Mouse (Mus musculus) liver, embryonic 14.5 days (tissue): ENCODE data around the gene Zfp316. TPM values are rescaled to one million over a fixed set of nuclear protein-coding genes. Genes with fewer than 3 reads are reported as not detected.

Experiments used
- ATAC-seq: fragments of 200-750 bp; cut with Nextera tagmentation; 2 replicates; pipeline ENCODE4 v1.8.0; 2017; ENCODE audit warnings: moderate number of reproducible peaks, mild to moderate bottlenecking, moderate library complexity; ENCODE audit not compliant: insufficient read depth
- DNase-seq, 3 experiments: peaks; one replicate each; pipeline ENCODE4 v3.0.0-alpha.2; 2012 to 2013; ENCODE audit warnings: low read depth in 3 of 3, low spot score in 3 of 3
- H3K27ac ChIP-seq: fragments of 300-500 bp; sonication (generic); 2 replicates; pipeline ENCODE4 v1.5.1; 2014; ENCODE audit warnings: moderate library complexity, mild to moderate bottlenecking, control low read depth, inconsistent platforms
- H3K27me3 ChIP-seq: fragments of 300-500 bp; sonication (generic); 2 replicates; pipeline ENCODE4 v1.6.1; 2014; ENCODE audit warnings: mild to moderate bottlenecking, low read length, moderate library complexity; ENCODE audit not compliant: control insufficient read depth, insufficient read depth
- H3K36me3 ChIP-seq: fragments of 300-500 bp; sonication (generic); replicated peaks from 2 replicates; pipeline ENCODE4 v1.6.1; 2014; ENCODE audit warnings: low read depth; ENCODE audit not compliant: control insufficient read depth, insufficient read depth
- H3K4me1 ChIP-seq, 2 experiments: fragments of 200-500 bp in 1 of 2; fragments of 300-500 bp in 1 of 2; sonication (generic) in 1 of 2; replicated peaks; 2 replicates each; pipeline ENCODE4 v1.6.1; 2012 to 2014; ENCODE audit warnings: antibody characterized with exemption in 1 of 2, inconsistent platforms in 1 of 2, low read length in 1 of 2; ENCODE audit not compliant: control insufficient read depth in 2 of 2, insufficient read depth in 2 of 2
- H3K4me2 ChIP-seq: fragments of 300-500 bp; sonication (generic); 2 replicates; pipeline ENCODE4 v1.6.1; 2014; ENCODE audit warnings: low read depth, mild to moderate bottlenecking, control low read depth, moderate library complexity
- H3K4me3 ChIP-seq, 2 experiments: fragments of 200-500 bp in 1 of 2; fragments of 300-500 bp in 1 of 2; sonication (generic) in 1 of 2; 2 replicates each; pipeline ENCODE4 v1.5.1; 2012 to 2014; ENCODE audit warnings: low read depth in 2 of 2, low read length in 2 of 2, mild to moderate bottlenecking in 2 of 2, control low read depth in 1 of 2, inconsistent platforms in 1 of 2, moderate library complexity in 1 of 2; ENCODE audit not compliant: insufficient read depth in 1 of 2
- H3K9ac ChIP-seq: fragments of 300-500 bp; sonication (generic); replicated peaks from 2 replicates; pipeline ENCODE4 v1.6.1; 2014; ENCODE audit warnings: mild to moderate bottlenecking, control low read depth, moderate library complexity
- H3K9me3 ChIP-seq: fragments of 300-500 bp; sonication (generic); 2 replicates; pipeline ENCODE4 v1.6.1; 2016; ENCODE audit warnings: low read length, mixed read lengths; ENCODE audit not compliant: control insufficient read depth
- CTCF ChIP-seq: IDR thresholded peaks from 2 replicates; pipeline ENCODE4 v1.5.1; 2016; ENCODE audit warnings: antibody characterized with exemption, low read depth, control low read depth
- EP300 ChIP-seq: IDR thresholded peaks from 2 replicates; pipeline ENCODE4 v1.6.1; 2016; ENCODE audit warnings: antibody characterized with exemption, low read depth
- WGBS: fragments of 180-500 bp; shearing (Covaris S2); extraction: QIAGEN DNeasy Blood & Tissue Kit; methylation state at CpG from one replicate; pipeline ENCODE4 v1.1.7; 2014; ENCODE audit not compliant: insufficient replicate concordance; 5-methylcytosine and 5-hydroxymethylcytosine counted together
- polyA plus RNA-seq, 2 experiments: library from polyadenylated mRNA; depleted of rRNA in 1 of 2; stranded (reverse) in 1 of 2; unstranded in 1 of 2; fragments of >200 nt; fragmentation: Nextera tagmentation in 1 of 2; extraction: Ambion mirVana in 1 of 2; gene quantifications; 2 replicates each; pipeline versions ENCODE4 v1.2.1 to v1.2.3; 2012 to 2014

Gene Zfp316
- polyA plus RNA-seq, 2 experiments, result 0.05 to 0.33 TPM

- peaks cover 35% of the 10 kb centered on the region for H3K27me3 ChIP-seq
- no peak overlapping the region for H3K4me2 ChIP-seq
- H3K9me3 ChIP-seq, result no peaks in the 10 kb centered on the region
- DNase-seq (no peak), ATAC-seq (no peak)
- H3K27ac ChIP-seq, result no peak overlapping the region
- H3K4me3 ChIP-seq, result no peak overlapping the region
- no peak overlapping the region for H3K9ac ChIP-seq
- H3K36me3 ChIP-seq, result no peaks in the 10 kb centered on the region; the same call in 1 of the 2 replicates
- 89% methylated on average over 2 of the region's 2 CpGs for WGBS
- TF ChIP-seq CTCF (no peak), EP300 (no peak)
- H3K4me1 ChIP-seq, result no peaks in the 10 kb centered on the region
Measured at GRCm38 (mm10) chr5:143295330-143295729, 25.5 kb upstream of the Zfp316 start.

- Histone ChIP-seq H3K4me1 (no peaks in the 10 kb centered on the region), H3K4me3 (no peak overlapping the region), H3K4me2 (no peak overlapping the region), H3K36me3 (no peaks in the 10 kb centered on the region), H3K27me3 (peaks cover 35% of the 10 kb centered on the region), H3K27ac (no peak overlapping the region), H3K9ac (no peak overlapping the region), H3K9me3 (no peaks in the 10 kb centered on the region)
- no peak for ATAC-seq
- 67% methylated on average over 3 of the region's 3 CpGs for WGBS
- peak; percentile 74 for TF ChIP-seq CTCF
- TF ChIP-seq EP300, result no peak
- no peak for DNase-seq
Measured at GRCm38 (mm10) chr5:143294862-143295261, 25.0 kb upstream of the Zfp316 start.

- Histone ChIP-seq H3K9ac (no peak within 1 kb of the TSS), H3K27me3 (peaks cover 46% of the 10 kb centered on the region), H3K27ac (no peak within 1 kb of the TSS), H3K9me3 (no peaks in the 10 kb centered on the region), H3K4me3 (peak within 1 kb of the TSS in 1 of 2 experiments; percentile 23; a peak in 1 of 4 replicates), H3K36me3 (no peaks in the 10 kb centered on the region), H3K4me1 (no peaks in the 10 kb centered on the region), H3K4me2 (peak within 1 kb of the TSS; percentile 36)
- no peak for ATAC-seq
- TF ChIP-seq CTCF (no peak), EP300 (no peak)
- DNase-seq, result no peak
- WGBS, result 6% methylated on average over 33 of the region's 38 CpGs
Measured at GRCm38 (mm10) chr5:143293404-143293803, 23.6 kb upstream of the Zfp316 start, which contains the start of gene Zfp853. Gene Zfp853 (minus strand): TSS chr5:143293623.

- H3K9ac ChIP-seq, result no peak overlapping the region
- no peak for TF ChIP-seq CTCF
- TF ChIP-seq EP300, result no peak
- no peaks in the 10 kb centered on the region for H3K9me3 ChIP-seq
- ATAC-seq (no peak), DNase-seq (no peak)
- no peaks in the 10 kb centered on the region for H3K4me1 ChIP-seq
- H3K27me3 ChIP-seq, result peaks cover 52% of the 10 kb centered on the region
- peak overlapping the region; percentile 36 for H3K4me2 ChIP-seq
- H3K4me3 ChIP-seq, result peak overlapping the region in 1 of 2 experiments; percentile 10; a peak in 1 of 4 replicates
- no peaks in the 10 kb centered on the region for H3K36me3 ChIP-seq
- 5% methylated on average over 18 of the region's 19 CpGs for WGBS
- H3K27ac ChIP-seq, result no peak overlapping the region
Measured at GRCm38 (mm10) chr5:143292879-143293278, 23.1 kb upstream of the Zfp316 start.

GRCm38 (mm10) chr5:143289299-143289698 is 19.5 kb upstream of the Zfp316 start:
- H3K9me3 ChIP-seq, result no peaks in the 10 kb centered on the region
- no peak for TF ChIP-seq CTCF
- no peak for TF ChIP-seq EP300
- H3K9ac ChIP-seq, result no peak overlapping the region
- 60% methylated on average over 9 of the region's 9 CpGs for WGBS
- no peaks in the 10 kb centered on the region for H3K36me3 ChIP-seq
- no peak overlapping the region for H3K27ac ChIP-seq
- H3K4me1 ChIP-seq, result no peaks in the 10 kb centered on the region
- DNase-seq, result no peak
- peaks cover 60% of the 10 kb centered on the region for H3K27me3 ChIP-seq
- no peak overlapping the region for H3K4me3 ChIP-seq
- no peak for ATAC-seq
- no peak overlapping the region for H3K4me2 ChIP-seq
